Mouse (Mus musculus): ENCODE data around the gene Smad6. TPM values are rescaled to one million over a fixed set of nuclear protein-coding genes. Genes with fewer than 3 reads are reported as not detected.
A peak's percentile ranks its signal among the peaks of the same experiment; 100 is the strongest.

Gene Smad6
- total and polyA plus RNA-seq, 2 experiments, result 4.1 to 12.6 TPM

- peak; percentile 94 for DNase-seq (ENCODE audit: extremely low read depth, low read depth, low spot score)
- H3K4me3 ChIP-seq (ENCODE audit: insufficient read depth, low read depth, low read length), result no peak overlapping the region
- 54% methylated on average over 7 of the region's 7 CpGs for WGBS
- H3K4me1 ChIP-seq (ENCODE audit: control insufficient read depth, insufficient read depth, low read length), result peaks cover 12% of the 10 kb centered on the region
- H3K27ac ChIP-seq (replicated peaks; ENCODE audit: insufficient read depth, low read depth, low read length), result no peak overlapping the region
- no peaks in the 10 kb centered on the region for H3K79me2 ChIP-seq (ENCODE audit: control insufficient read depth, insufficient read depth, low read length)
- H3K9ac ChIP-seq (ENCODE audit: low read depth, low read length), result no peak overlapping the region
- H3K36me3 ChIP-seq (ENCODE audit: control insufficient read depth, insufficient read depth, low read length), result no peaks in the 10 kb centered on the region
- TF ChIP-seq CTCF (IDR thresholded peaks at IDR 0.05; ENCODE audit: low read depth, low read length) (no peak), POLR2A (IDR thresholded peaks at IDR 0.05; ENCODE audit: extremely low read depth, insufficient read depth, low read length) (no peak)
- H3K27me3 ChIP-seq (ENCODE audit: control insufficient read depth, insufficient read depth, low read length), result no peaks in the 10 kb centered on the region
Measured at GRCm38 (mm10) chr9:64001081-64001480, 20.8 kb downstream of the Smad6 start.

GRCm38 (mm10) chr9:64000085-64000484, 21.8 kb downstream of the Smad6 start:
- H3K27ac ChIP-seq (replicated peaks; ENCODE audit: insufficient read depth, low read depth, low read length), result no peak overlapping the region
- WGBS, result 83% methylated on average over 5 of the region's 5 CpGs
- H3K36me3 ChIP-seq (ENCODE audit: control insufficient read depth, insufficient read depth, low read length), result no peaks in the 10 kb centered on the region
- DNase-seq (ENCODE audit: extremely low read depth, low read depth, low spot score), result no peak
- peaks cover 3% of the 10 kb centered on the region; the same call in 1 of the 2 replicates for H3K79me2 ChIP-seq (ENCODE audit: control insufficient read depth, insufficient read depth, low read length)
- no peaks in the 10 kb centered on the region for H3K27me3 ChIP-seq (ENCODE audit: control insufficient read depth, insufficient read depth, low read length)
- TF ChIP-seq POLR2A (IDR thresholded peaks at IDR 0.05; ENCODE audit: extremely low read depth, insufficient read depth, low read length), result no peak
- TF ChIP-seq CTCF (IDR thresholded peaks at IDR 0.05; ENCODE audit: low read depth, low read length), result no peak
- no peak overlapping the region for H3K4me3 ChIP-seq (ENCODE audit: insufficient read depth, low read depth, low read length)
- no peak overlapping the region for H3K9ac ChIP-seq (ENCODE audit: low read depth, low read length)
- peaks cover 12% of the 10 kb centered on the region for H3K4me1 ChIP-seq (ENCODE audit: control insufficient read depth, insufficient read depth, low read length)

GRCm38 (mm10) chr9:63999194-63999593, 22.7 kb downstream of the Smad6 start:
- no peaks in the 10 kb centered on the region for H3K27me3 ChIP-seq (ENCODE audit: control insufficient read depth, insufficient read depth, low read length)
- H3K9ac ChIP-seq (ENCODE audit: low read depth, low read length), result no peak overlapping the region
- peaks cover 3% of the 10 kb centered on the region; the same call in 1 of the 2 replicates for H3K79me2 ChIP-seq (ENCODE audit: control insufficient read depth, insufficient read depth, low read length)
- H3K4me1 ChIP-seq (ENCODE audit: control insufficient read depth, insufficient read depth, low read length), result peaks cover 12% of the 10 kb centered on the region
- TF ChIP-seq CTCF (IDR thresholded peaks at IDR 0.05; ENCODE audit: low read depth, low read length) (no peak), POLR2A (IDR thresholded peaks at IDR 0.05; ENCODE audit: extremely low read depth, insufficient read depth, low read length) (no peak)
- H3K36me3 ChIP-seq (ENCODE audit: control insufficient read depth, insufficient read depth, low read length), result no peaks in the 10 kb centered on the region
- H3K27ac ChIP-seq (replicated peaks; ENCODE audit: insufficient read depth, low read depth, low read length), result no peak overlapping the region
- DNase-seq (ENCODE audit: extremely low read depth, low read depth, low spot score), result peak; percentile 75
- no peak overlapping the region for H3K4me3 ChIP-seq (ENCODE audit: insufficient read depth, low read depth, low read length)
- WGBS, result 54% methylated on average over 9 of the region's 9 CpGs

GRCm38 (mm10) chr9:63998026-63998425, 23.8 kb downstream of the Smad6 start:
- Histone ChIP-seq H3K4me3 (ENCODE audit: insufficient read depth, low read depth, low read length) (no peak overlapping the region), H3K79me2 (ENCODE audit: control insufficient read depth, insufficient read depth, low read length) (peaks cover 3% of the 10 kb centered on the region; the same call in 1 of the 2 replicates), H3K27ac (replicated peaks; ENCODE audit: insufficient read depth, low read depth, low read length) (peak overlapping the region; percentile 23), H3K27me3 (ENCODE audit: control insufficient read depth, insufficient read depth, low read length) (no peaks in the 10 kb centered on the region), H3K9ac (ENCODE audit: low read depth, low read length) (no peak overlapping the region), H3K36me3 (ENCODE audit: control insufficient read depth, insufficient read depth, low read length) (no peaks in the 10 kb centered on the region), H3K4me1 (ENCODE audit: control insufficient read depth, insufficient read depth, low read length) (peaks cover 8% of the 10 kb centered on the region)
- WGBS, result 54% methylated on average over 14 of the region's 14 CpGs
- peak; percentile 83 for DNase-seq (ENCODE audit: extremely low read depth, low read depth, low spot score)
- no peak for TF ChIP-seq CTCF (IDR thresholded peaks at IDR 0.05; ENCODE audit: low read depth, low read length)

- Histone ChIP-seq H3K79me2 (ENCODE audit: control insufficient read depth, insufficient read depth, low read length) (peaks cover 3% of the 10 kb centered on the region; the same call in 1 of the 2 replicates), H3K27ac (replicated peaks; ENCODE audit: insufficient read depth, low read depth, low read length) (no peak overlapping the region; the same call in 1 of the 2 replicates), H3K4me1 (ENCODE audit: control insufficient read depth, insufficient read depth, low read length) (peaks cover 10% of the 10 kb centered on the region), H3K27me3 (ENCODE audit: control insufficient read depth, insufficient read depth, low read length) (no peaks in the 10 kb centered on the region), H3K4me3 (ENCODE audit: insufficient read depth, low read depth, low read length) (no peak overlapping the region), H3K36me3 (ENCODE audit: control insufficient read depth, insufficient read depth, low read length) (no peaks in the 10 kb centered on the region), H3K9ac (ENCODE audit: low read depth, low read length) (no peak overlapping the region)
- DNase-seq (ENCODE audit: extremely low read depth, low read depth, low spot score), result peak; percentile 74
- WGBS, result 68% methylated on average over 4 of the region's 4 CpGs
- no peak for TF ChIP-seq POLR2A (IDR thresholded peaks at IDR 0.05; ENCODE audit: extremely low read depth, insufficient read depth, low read length)
- peak; percentile 33; the same call in 1 of the 2 replicates for TF ChIP-seq CTCF (IDR thresholded peaks at IDR 0.05; ENCODE audit: low read depth, low read length)
Measured at GRCm38 (mm10) chr9:63997439-63997838, 24.4 kb downstream of the Smad6 start.

- TF ChIP-seq CTCF (IDR thresholded peaks at IDR 0.05; ENCODE audit: low read depth, low read length) (no peak), POLR2A (IDR thresholded peaks at IDR 0.05; ENCODE audit: extremely low read depth, insufficient read depth, low read length) (no peak)
- H3K27ac ChIP-seq (replicated peaks; ENCODE audit: insufficient read depth, low read depth, low read length), result peak overlapping the region; percentile 33; the same call in 1 of the 2 replicates
- no peak overlapping the region for H3K4me3 ChIP-seq (ENCODE audit: insufficient read depth, low read depth, low read length)
- WGBS, result 86% methylated on average over 5 of the region's 5 CpGs
- H3K9ac ChIP-seq (ENCODE audit: low read depth, low read length), result no peak overlapping the region
- peaks cover 35% of the 10 kb centered on the region for H3K4me1 ChIP-seq (ENCODE audit: control insufficient read depth, insufficient read depth, low read length)
- H3K36me3 ChIP-seq (ENCODE audit: control insufficient read depth, insufficient read depth, low read length), result no peaks in the 10 kb centered on the region
- no peaks in the 10 kb centered on the region for H3K27me3 ChIP-seq (ENCODE audit: control insufficient read depth, insufficient read depth, low read length)
- no peak for DNase-seq (ENCODE audit: extremely low read depth, low read depth, low spot score)
- H3K79me2 ChIP-seq (ENCODE audit: control insufficient read depth, insufficient read depth, low read length), result peaks cover 5% of the 10 kb centered on the region
Measured at GRCm38 (mm10) chr9:63993256-63993655, 28.6 kb downstream of the Smad6 start.
